Mouse (Mus musculus) thymus, postnatal 25 days (tissue): Measurements from ENCODE around the gene Aldh1l2.

Experiments used
- DNase-seq: peaks from one replicate; pipeline ENCODE4 v3.0.0; 2022

Gene Aldh1l2

GRCm38 (mm10) chr10:83448582-83448981 lies 85.4 kb downstream of the Aldh1l2 start:
- no peak for DNase-seq
